Comparison of ENCODE assay signal across 15 mouse cellular contexts in the genomic region with DNA sequence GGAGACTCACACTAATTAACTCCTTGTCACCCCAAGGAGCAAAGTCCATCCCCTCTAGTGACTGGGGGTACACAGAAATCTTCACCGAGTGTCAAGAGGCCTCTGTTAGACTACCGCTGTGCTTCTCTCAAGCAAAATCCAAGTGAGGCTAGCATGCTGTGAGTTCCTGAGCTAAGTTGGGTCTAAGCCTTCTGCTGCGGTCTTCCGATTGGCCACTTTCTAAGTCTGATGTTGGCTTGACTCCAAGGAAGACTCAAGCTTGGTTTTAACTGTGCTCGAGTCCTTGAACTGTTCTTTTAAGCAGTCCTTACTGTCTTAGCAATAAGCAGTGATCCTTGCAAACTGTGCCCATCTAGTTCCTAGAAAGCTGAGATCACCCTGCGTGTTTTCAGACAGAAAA. TPM values are rescaled to one million over a fixed set of nuclear protein-coding genes. Genes with fewer than 3 reads are reported as not detected.
"Had no signal": no experiment of that assay in that cellular context is flagged by ENCODE, and none has a peak within 500 bp of the region (broad histone marks: within the 10 kb centered on the region; RNA-seq: fewer than 3 reads in every experiment).

No protein-coding gene starts in this region.

- H3K4me3 ChIP-seq: left cerebral cortex, adult 2 months; limb, embryonic 12.5 days; midbrain, embryonic 10.5 days; myocyte; neural tube, embryonic 15.5 days had no signal

- H3K9ac ChIP-seq: limb, embryonic 12.5 days; liver, embryonic 14.5 days; neural tube, embryonic 15.5 days had no signal

- DNase-seq: kidney, postnatal 14 days; lung, adult 18-20 months; lung, postnatal 4 days; midbrain, embryonic 14.5 days; thymus, postnatal 4 days had no signal

- H3K27me3 ChIP-seq: limb, embryonic 12.5 days; neural tube, embryonic 15.5 days had no signal

- H3K4me1 ChIP-seq: limb, embryonic 12.5 days; midbrain, embryonic 10.5 days; neural tube, embryonic 15.5 days had no signal

- H3K36me3 ChIP-seq: limb, embryonic 12.5 days; midbrain, embryonic 10.5 days had no signal

- ATAC-seq: lung, postnatal 0 days had no signal

- H3K4me2 ChIP-seq: limb, embryonic 12.5 days; neural tube, embryonic 15.5 days had no signal

- H3K27ac ChIP-seq: left cerebral cortex, adult 2 months; limb, embryonic 12.5 days; liver, embryonic 14.5 days; midbrain, embryonic 10.5 days; neural tube, embryonic 15.5 days; stomach, postnatal 0 days had no signal

- H3K9me3 ChIP-seq: limb, embryonic 12.5 days; midbrain, embryonic 10.5 days; neural tube, embryonic 15.5 days had no signal

RNA-seq across cellular contexts. Expression of a gene that starts 45.7 kb away (rescaled TPM):
- total RNA-seq: liver, adult 2 months; megakaryocyte, adult 5-6 weeks had no signal
- polyA plus RNA-seq: liver, adult 2 months had no signal
